Mouse (Mus musculus): ENCODE results near the gene Pla2g10.
"Not testable (repeated sequence)": the region's sequence is repeated elsewhere in the genome, so short reads cannot be mapped to it uniquely, and the experiment has no call there.

The Pla2g10 gene

DNA sequence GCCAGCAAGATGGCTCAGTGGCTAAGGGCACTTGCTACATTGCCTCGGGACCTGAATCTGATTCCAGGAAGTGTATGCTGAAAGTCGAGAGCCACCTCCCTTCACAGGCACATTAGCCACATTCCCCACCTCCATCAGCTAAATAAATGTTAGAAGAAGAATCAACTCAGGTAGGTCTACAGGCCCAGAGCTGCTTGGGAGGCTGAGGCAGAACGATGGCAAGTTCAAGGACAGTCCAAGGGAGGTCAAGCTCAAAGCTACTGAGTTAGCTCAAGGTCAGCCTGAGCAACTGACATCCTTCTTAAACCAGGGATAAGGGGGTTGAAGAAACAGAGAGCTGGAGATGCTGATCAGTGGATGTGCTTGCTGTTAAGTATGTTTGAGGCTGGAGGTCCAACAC lies 2.0 kb upstream of the Pla2g10 start:
- no peak for DNase-seq (ENCODE audit: extremely low read depth, low read depth, low spot score)

DNA sequence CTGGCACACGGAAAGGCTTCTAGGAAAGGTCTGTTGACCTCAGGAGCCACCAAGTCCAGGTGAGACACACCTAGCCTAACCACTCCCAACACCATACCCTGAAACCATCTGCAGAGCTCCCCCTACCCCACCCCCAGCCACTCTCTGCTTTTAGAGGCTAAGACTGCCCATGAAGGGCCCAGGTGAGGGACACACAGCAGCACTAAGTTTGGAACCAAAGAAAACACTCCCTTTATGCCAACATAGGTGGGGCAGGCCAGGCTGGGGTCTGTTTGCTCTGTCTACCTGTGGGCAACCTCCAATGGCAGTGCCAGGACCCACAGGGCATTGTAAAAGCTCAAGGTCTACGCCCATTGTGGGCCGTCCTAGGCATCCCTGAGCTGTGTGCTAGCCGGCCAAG lies 1.4 kb downstream of the Pla2g10 start:
- no peak for DNase-seq (ENCODE audit: extremely low read depth, low read depth, low spot score)

GRCm38 (mm10) chr16:13727811-13728335 lies 2.9 kb downstream of the Pla2g10 start:
- DNase-seq (ENCODE audit: extremely low read depth, low read depth, low spot score), result no peak

DNA sequence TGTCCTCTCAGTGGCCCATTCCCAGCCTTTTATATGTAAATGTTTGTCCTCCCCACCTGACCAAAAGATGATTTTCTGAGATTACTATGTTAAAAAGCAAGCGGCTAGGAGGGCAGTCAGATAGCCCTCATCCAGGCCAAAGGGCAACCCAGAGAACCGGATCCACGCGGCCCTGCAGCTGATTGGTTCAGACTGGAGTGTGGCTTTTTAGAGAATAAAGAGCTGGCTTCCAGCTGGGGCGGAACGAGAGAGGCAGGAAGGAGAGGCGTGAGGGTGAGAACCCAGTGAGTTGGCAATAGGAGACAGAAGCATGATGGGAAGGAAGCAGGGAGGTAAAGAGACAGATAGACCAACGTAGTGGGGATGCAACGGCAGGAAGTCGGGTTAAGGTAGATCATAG lies 7.8 kb downstream of the Pla2g10 start:
- DNase-seq (ENCODE audit: extremely low read depth, low read depth, low spot score), result no peak

GRCm38 (mm10) chr16:13716821-13717553 lies 13.8 kb downstream of the Pla2g10 start:
- no peak for DNase-seq (ENCODE audit: extremely low read depth, low read depth, low spot score)

- peak; percentile 21 for DNase-seq (ENCODE audit: extremely low read depth, low read depth, low spot score)
Observed at GRCm38 (mm10) chr16:13714910-13715309, 15.9 kb downstream of the Pla2g10 start.

GRCm38 (mm10) chr16:13704676-13705075 lies 26.1 kb downstream of the Pla2g10 start:
- DNase-seq (ENCODE audit: extremely low read depth, low read depth, low spot score), result no peak

- DNase-seq (ENCODE audit: extremely low read depth, low read depth, low spot score), result no peak
Observed at GRCm38 (mm10) chr16:13702184-13702583, 28.6 kb downstream of the Pla2g10 start.

GRCm38 (mm10) chr16:13698998-13699397 lies 31.8 kb downstream of the Pla2g10 start:
- DNase-seq (ENCODE audit: extremely low read depth, low read depth, low spot score), result no peak

DNA sequence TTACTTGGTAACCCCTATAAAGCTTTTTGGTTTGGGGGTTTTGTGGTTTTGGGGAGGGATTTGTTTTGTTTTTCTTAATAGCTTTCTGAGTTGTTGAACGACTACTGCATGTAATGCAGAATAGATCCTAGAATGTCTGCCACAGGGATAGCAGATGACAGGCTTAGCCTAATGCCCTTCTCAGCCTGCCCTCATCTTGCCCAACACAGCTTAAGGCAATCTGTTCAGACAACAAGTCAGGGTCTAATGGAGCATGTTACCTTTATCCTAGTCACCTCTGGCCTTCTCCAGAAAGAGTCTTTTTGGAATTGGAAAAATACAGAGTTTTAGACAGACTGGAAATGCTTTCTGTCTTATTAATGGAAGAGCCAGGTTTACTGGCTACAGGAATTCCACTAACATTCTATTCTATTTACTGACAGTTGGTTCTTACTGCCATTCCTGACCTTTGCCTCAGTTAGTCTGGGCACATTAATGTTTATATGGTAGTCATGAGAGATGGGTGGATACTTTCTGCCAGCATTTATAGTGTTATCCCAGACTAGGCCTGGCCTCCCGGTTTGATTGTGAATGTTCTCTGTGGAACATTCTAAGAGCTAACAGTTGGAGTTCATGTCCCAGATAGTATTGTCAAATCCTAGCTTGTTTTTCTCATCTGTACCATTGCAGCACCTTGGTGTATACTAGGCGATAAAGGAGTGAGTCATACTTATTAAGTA lies 52.0 kb downstream of the Pla2g10 start:
- DNase-seq (ENCODE audit: extremely low read depth, low read depth, low spot score), result peak; percentile 45

GRCm38 (mm10) chr16:13674511-13674910 lies 56.3 kb downstream of the Pla2g10 start:
- DNase-seq (ENCODE audit: extremely low read depth, low read depth, low spot score), result no peak

DNA sequence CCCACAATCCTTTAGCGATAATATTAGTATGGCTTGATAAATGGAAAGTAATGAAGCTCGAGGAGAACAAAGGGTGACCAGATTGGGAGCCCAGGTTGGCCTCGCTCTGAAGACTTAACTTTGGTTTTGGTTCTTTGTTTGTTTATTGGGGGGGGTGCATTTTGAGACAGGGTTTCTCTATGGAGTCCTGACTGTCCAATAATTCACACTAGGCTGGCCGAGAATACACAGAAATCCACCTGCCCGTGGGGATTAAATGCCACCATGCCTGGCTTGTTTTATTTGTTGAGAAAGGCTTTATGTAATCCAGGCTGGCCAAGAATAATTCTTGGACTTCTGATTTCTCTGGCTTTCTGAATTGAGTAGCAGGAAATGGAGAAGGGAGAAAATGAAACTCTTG lies 57.7 kb downstream of the Pla2g10 start:
- no peak for DNase-seq (ENCODE audit: extremely low read depth, low read depth, low spot score)

GRCm38 (mm10) chr16:13672386-13672898 lies 58.3 kb downstream of the Pla2g10 start:
- DNase-seq (ENCODE audit: extremely low read depth, low read depth, low spot score), result no peak

- peak; percentile 51 for DNase-seq (ENCODE audit: extremely low read depth, low read depth, low spot score)
Observed at GRCm38 (mm10) chr16:13671685-13672385, 58.9 kb downstream of the Pla2g10 start, which contains the start of the genes Bfar and 3110001I22Rik. TSS of gene Bfar (plus strand) at chr16:13671858. TSS of gene 3110001I22Rik (plus strand) at chr16:13671929.

DNA sequence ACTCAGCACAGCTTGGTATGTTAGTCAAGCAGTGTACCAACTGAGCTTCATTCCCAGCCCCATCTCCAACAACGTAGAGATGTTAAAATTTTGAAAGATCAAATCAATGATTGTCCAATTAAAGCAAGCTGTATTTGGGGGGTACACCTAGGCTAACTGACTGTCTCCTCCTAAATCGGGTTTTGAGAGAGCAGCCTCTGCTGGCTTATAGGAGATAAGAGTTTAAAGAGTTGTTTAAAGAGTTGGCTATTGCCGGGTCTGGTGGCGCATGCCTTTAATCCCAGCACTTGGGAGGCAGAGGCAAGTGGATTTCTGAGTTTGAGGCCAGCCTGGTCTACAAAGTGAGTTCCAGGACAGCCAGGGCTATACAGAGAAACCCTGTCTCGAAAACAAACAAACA lies 59.9 kb downstream of the Pla2g10 start:
- DNase-seq (ENCODE audit: extremely low read depth, low read depth, low spot score), result not testable (repeated sequence)

DNA sequence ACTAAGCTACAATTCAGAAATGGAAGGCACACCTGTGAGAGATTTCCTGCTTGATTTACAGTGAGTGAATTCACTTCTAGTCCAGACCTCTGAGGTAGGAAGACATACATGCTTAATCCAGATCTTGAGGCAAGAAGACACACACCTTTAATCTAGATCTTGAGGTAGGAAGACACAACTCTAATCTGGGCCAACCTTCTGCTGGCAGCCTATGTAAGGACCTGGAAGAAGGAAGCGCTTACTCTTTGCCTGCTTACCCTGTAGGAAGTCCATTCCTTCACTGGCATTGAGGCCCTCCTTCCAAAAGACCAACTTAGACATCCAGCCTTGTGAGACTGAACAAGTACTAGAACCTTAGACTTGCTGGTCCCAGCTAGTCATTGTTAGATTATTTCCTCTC lies 61.5 kb downstream of the Pla2g10 start:
- no peak for DNase-seq (ENCODE audit: extremely low read depth, low read depth, low spot score)

DNA sequence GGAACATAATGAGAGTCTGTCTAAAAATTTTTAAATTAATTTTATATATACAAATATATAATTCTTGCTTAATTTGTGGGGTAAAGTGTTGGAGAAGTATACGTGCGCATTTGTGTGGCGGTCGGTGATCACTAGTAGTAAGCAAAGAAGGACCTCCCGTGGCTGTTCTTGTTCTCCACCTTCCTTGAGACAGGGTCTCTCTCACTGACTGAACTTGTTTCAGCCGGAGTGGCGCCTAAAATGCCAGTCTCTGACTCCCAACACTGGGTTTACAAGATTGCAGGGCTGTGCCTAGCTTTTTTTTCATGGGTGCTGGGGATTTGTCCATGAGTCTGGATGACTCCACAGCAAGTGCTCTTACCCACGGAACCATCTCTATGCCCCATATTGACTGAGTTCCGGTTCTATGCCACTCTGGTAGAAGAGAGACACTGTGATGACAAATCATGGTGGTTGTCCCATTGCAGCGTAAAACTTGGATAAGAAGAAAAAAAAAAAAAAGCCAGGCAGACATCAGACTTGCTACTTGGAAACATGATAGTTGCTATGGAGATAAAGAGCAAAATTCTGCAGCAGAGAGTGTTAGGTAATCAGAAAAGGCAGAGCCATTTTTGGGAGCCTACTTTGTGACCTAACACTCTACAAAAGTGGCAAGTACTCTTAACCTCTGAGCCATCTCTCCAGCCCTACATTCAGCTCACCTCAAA lies 62.2 kb downstream of the Pla2g10 start:
- DNase-seq (ENCODE audit: extremely low read depth, low read depth, low spot score), result no peak

DNA sequence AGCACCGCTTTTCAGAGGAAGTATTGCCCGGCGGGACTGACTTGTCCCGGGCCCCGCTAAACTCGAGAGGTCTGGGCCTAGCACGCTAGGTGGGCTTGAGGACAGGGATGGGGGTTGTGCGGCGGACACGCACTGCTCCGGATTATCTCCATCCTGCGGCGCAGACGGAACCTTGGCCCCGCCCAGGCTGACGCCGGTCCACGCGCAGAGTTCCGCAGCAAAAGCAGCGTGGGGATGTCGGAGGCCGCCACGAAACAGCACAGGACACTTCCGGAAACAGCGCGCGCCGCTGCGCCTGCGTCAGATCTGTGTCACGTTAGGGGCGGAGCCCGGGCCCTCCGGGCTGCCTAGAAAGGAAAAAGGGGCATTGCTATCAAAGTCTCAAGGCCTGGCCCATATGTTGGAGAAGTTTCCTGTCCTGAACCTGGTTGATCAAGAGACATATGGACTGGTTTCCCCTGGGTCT lies 62.9 kb downstream of the Pla2g10 start, which contains the start of gene Parn:
Parn (minus strand) TSS at position 293 of the 466 bp plus-strand sequence.
- DNase-seq (ENCODE audit: extremely low read depth, low read depth, low spot score), result no peak

All from fat pad, adult 2 months (tissue).